In genomic region chr5:139387329-139388194, GRCm38 (mm10) we compare ENCODE assay signal across 7 mouse cellular contexts. TPM values are rescaled to one million over a fixed set of nuclear protein-coding genes. Genes with fewer than 3 reads are reported as not detected.
DNase-seq lines count a peak whose midpoint lies in the region; ATAC-seq lines count a peak whose summit lies in the region.

No protein-coding gene starts in this region.

- no peaks in the 10 kb centered on the region for H3K27me3 ChIP-seq in megakaryocyte, embryonic 14.5 days (replicated peaks)
- H3K27me3 ChIP-seq in erythroblast, embryonic 14.5 days (ENCODE audit: control insufficient read depth), result no peaks in the 10 kb centered on the region; the same call in 1 of the 2 replicates
- H3K27me3 ChIP-seq in kidney, embryonic 16.5 days (ENCODE audit: insufficient read depth, low read length), result no peaks in the 10 kb centered on the region

- peak overlapping the region; percentile 87 for H3K27ac ChIP-seq in kidney, embryonic 16.5 days (ENCODE audit: low read length)

- H3K4me1 ChIP-seq in megakaryocyte, embryonic 14.5 days, result peaks cover 98% of the 10 kb centered on the region
- H3K4me1 ChIP-seq in erythroblast, embryonic 14.5 days (ENCODE audit: control insufficient read depth), result peaks cover 96% of the 10 kb centered on the region
- H3K4me1 ChIP-seq in kidney, embryonic 16.5 days (ENCODE audit: insufficient read depth, low read length), result peaks cover 73% of the 10 kb centered on the region

- 63% methylated on average over 10 of the region's 10 CpGs for WGBS in kidney, embryonic 16.5 days

- peak; percentile 64 for DNase-seq in lung, postnatal 25 days (ENCODE audit: low spot score)
- no peak for DNase-seq in thymus, postnatal 36 days
- no peak for DNase-seq in ovary, adult 18-20 months (ENCODE audit: low spot score)

- no peak overlapping the region for H3K4me2 ChIP-seq in kidney, embryonic 16.5 days (replicated peaks; ENCODE audit: low read depth, low read length)

- H3K9me3 ChIP-seq in megakaryocyte, embryonic 14.5 days, result no peaks in the 10 kb centered on the region
- H3K9me3 ChIP-seq in erythroblast, embryonic 14.5 days (ENCODE audit: control insufficient read depth, low read length), result no peaks in the 10 kb centered on the region
- no peaks in the 10 kb centered on the region for H3K9me3 ChIP-seq in kidney, embryonic 16.5 days (ENCODE audit: low read length)

- H3K4me3 ChIP-seq in megakaryocyte, embryonic 14.5 days (replicated peaks), result peak overlapping the region; percentile 75
- peak overlapping the region; percentile 78 for H3K4me3 ChIP-seq in erythroblast, embryonic 14.5 days (replicated peaks)
- H3K4me3 ChIP-seq in kidney, embryonic 16.5 days (ENCODE audit: low read length), result no peak overlapping the region

- H3K36me3 ChIP-seq in megakaryocyte, embryonic 14.5 days (replicated peaks; ENCODE audit: low read length), result peaks cover 96% of the 10 kb centered on the region
- H3K36me3 ChIP-seq in erythroblast, embryonic 14.5 days (ENCODE audit: control insufficient read depth), result peaks cover 96% of the 10 kb centered on the region
- peaks cover 3% of the 10 kb centered on the region; the same call in 1 of the 2 replicates for H3K36me3 ChIP-seq in kidney, embryonic 16.5 days (ENCODE audit: insufficient read depth, low read length)

- ATAC-seq in megakaryocyte, adult 5-6 weeks (ENCODE audit: poor library complexity, severe bottlenecking), result no peak
- ATAC-seq in kidney, embryonic 16.5 days (ENCODE audit: low FRiP score, low TSS enrichment), result no peak

- no peak overlapping the region for H3K9ac ChIP-seq in kidney, embryonic 16.5 days (replicated peaks; ENCODE audit: low read length)

RNA-seq across cellular contexts. Expression of gene Gpr146, which starts 10.1 kb away (rescaled TPM):
- 54.8 and 69.9 TPM in 2 replicates for polyA plus RNA-seq in megakaryocyte, embryonic 14.5 days (2012; ENCODE audit: insufficient read depth, low replicate concordance)
- total RNA-seq in megakaryocyte, adult 5-6 weeks (2015), result 9.8 and 13.1 TPM in 2 replicates
- 9.6 and 14.8 TPM in 2 replicates for total RNA-seq in megakaryocyte, adult 5-6 weeks (2017)
- 8.1 and 9.7 TPM in 2 replicates for polyA plus RNA-seq in erythroblast, embryonic 14.5 days (2012)
- 6.6 and 6.7 TPM in 2 replicates for polyA plus RNA-seq in kidney, embryonic 16.5 days (2015; fragmentation: Nextera tagmentation; extraction: Ambion mirVana)

RNA-seq across cellular contexts. Expression of gene C130050O18Rik, which starts 17.5 kb away (rescaled TPM):
- polyA plus RNA-seq in megakaryocyte, embryonic 14.5 days (2012; ENCODE audit: insufficient read depth, low replicate concordance), result 1.8 TPM in 1 of 2 replicates, not detected in the other
- 18.3 and 19.9 TPM in 2 replicates for total RNA-seq in megakaryocyte, adult 5-6 weeks (2015)
- total RNA-seq in megakaryocyte, adult 5-6 weeks (2017), result 16.6 and 19.7 TPM in 2 replicates
- polyA plus RNA-seq in erythroblast, embryonic 14.5 days (2012), result not detected in 2 replicates
- 0.60 and 0.92 TPM in 2 replicates for polyA plus RNA-seq in kidney, embryonic 16.5 days (2015; fragmentation: Nextera tagmentation; extraction: Ambion mirVana)

RNA-seq across cellular contexts. Expression of gene Cyp2w1, which starts 35.1 kb away (rescaled TPM):
- polyA plus RNA-seq in megakaryocyte, embryonic 14.5 days (2012; ENCODE audit: insufficient read depth, low replicate concordance), result not detected in 2 replicates
- total RNA-seq in megakaryocyte, adult 5-6 weeks (2015), result not detected in 2 replicates
- total RNA-seq in megakaryocyte, adult 5-6 weeks (2017), result not detected in 2 replicates
- 0.02 and 0.06 TPM in 2 replicates for polyA plus RNA-seq in erythroblast, embryonic 14.5 days (2012)
- polyA plus RNA-seq in kidney, embryonic 16.5 days (2015; fragmentation: Nextera tagmentation; extraction: Ambion mirVana), result not detected in 2 replicates

RNA-seq across cellular contexts. Expression of gene Gper1, which starts 35.4 kb away (rescaled TPM):
- not detected in 2 replicates for polyA plus RNA-seq in megakaryocyte, embryonic 14.5 days (2012; ENCODE audit: insufficient read depth, low replicate concordance)
- 0.07 TPM in 1 of 2 replicates, not detected in the other for total RNA-seq in megakaryocyte, adult 5-6 weeks (2015)
- total RNA-seq in megakaryocyte, adult 5-6 weeks (2017), result 0.22 TPM in 1 of 2 replicates, not detected in the other
- polyA plus RNA-seq in erythroblast, embryonic 14.5 days (2012), result not detected in 2 replicates
- 6.8 and 8.0 TPM in 2 replicates for polyA plus RNA-seq in kidney, embryonic 16.5 days (2015; fragmentation: Nextera tagmentation; extraction: Ambion mirVana)

RNA-seq across cellular contexts. Expression of gene Cox19, which starts 36.3 kb away (rescaled TPM):
- polyA plus RNA-seq in megakaryocyte, embryonic 14.5 days (2012; ENCODE audit: insufficient read depth, low replicate concordance), result 51.4 and 67.9 TPM in 2 replicates
- 35.6 and 42.6 TPM in 2 replicates for total RNA-seq in megakaryocyte, adult 5-6 weeks (2015)
- 20.0 and 24.6 TPM in 2 replicates for total RNA-seq in megakaryocyte, adult 5-6 weeks (2017)
- polyA plus RNA-seq in erythroblast, embryonic 14.5 days (2012), result 5.5 and 10.5 TPM in 2 replicates
- polyA plus RNA-seq in kidney, embryonic 16.5 days (2015; fragmentation: Nextera tagmentation; extraction: Ambion mirVana), result 99.3 and 104 TPM in 2 replicates
